Mouse (Mus musculus): ENCODE measurements around the gene Cxcr2.

- TF ChIP-seq CTCF (IDR thresholded peaks at IDR 0.05; ENCODE audit: borderline replicate concordance, extremely low read depth, insufficient read depth, insufficient read length) (no peak), POLR2A (IDR thresholded peaks at IDR 0.05; ENCODE audit: borderline replicate concordance, extremely low read depth, insufficient read depth, insufficient read length, poor library complexity, severe bottlenecking) (no peak)
These were observed 44.1 kb downstream of the Cxcr2 start for GRCm38 (mm10) chr1:74197726-74198470.

Measured in brain, embryonic 14.5 days (tissue).